Mouse (Mus musculus): ENCODE data around the gene Bicd2.

Gene Bicd2

GRCm38 (mm10) chr13:49326246-49327206 lies 14.9 kb upstream of the Bicd2 start:
- peak in 1 of 2 experiments; percentile 58 for DNase-seq (ENCODE audit: low spot score in 2 of 2)

GRCm38 (mm10) chr13:49328101-49328500 lies 13.3 kb upstream of the Bicd2 start:
- DNase-seq (ENCODE audit: low spot score in 2 of 2): no peak

GRCm38 (mm10) chr13:49333250-49333649 lies 8.1 kb upstream of the Bicd2 start:
- no peak for DNase-seq (ENCODE audit: low spot score in 2 of 2)

- no peak for DNase-seq (ENCODE audit: low spot score in 2 of 2)
These were observed 6.1 kb upstream of the Bicd2 start for GRCm38 (mm10) chr13:49335077-49335982.

GRCm38 (mm10) chr13:49338893-49339546 lies 2.4 kb upstream of the Bicd2 start:
- DNase-seq (ENCODE audit: low spot score in 2 of 2): no peak

- peak in 1 of 2 experiments; percentile 27 for DNase-seq (ENCODE audit: low spot score in 2 of 2)
These were observed 692 bp downstream of the Bicd2 start for GRCm38 (mm10) chr13:49341831-49342722.

- DNase-seq (ENCODE audit: low spot score in 2 of 2): no peak
These were observed 1.3 kb downstream of the Bicd2 start for GRCm38 (mm10) chr13:49342723-49343100.

GRCm38 (mm10) chr13:49344567-49344966 lies 3.2 kb downstream of the Bicd2 start:
- DNase-seq (ENCODE audit: low spot score in 2 of 2): no peak

- DNase-seq (ENCODE audit: low spot score in 2 of 2): no peak
These were observed 4.1 kb downstream of the Bicd2 start for GRCm38 (mm10) chr13:49345476-49345875.

- DNase-seq (ENCODE audit: low spot score in 2 of 2): no peak
These were observed 7.1 kb downstream of the Bicd2 start for GRCm38 (mm10) chr13:49348522-49348921.

- no peak for DNase-seq (ENCODE audit: low spot score in 2 of 2)
These were observed 8.0 kb downstream of the Bicd2 start for GRCm38 (mm10) chr13:49349335-49349734.

- no peak for DNase-seq (ENCODE audit: low spot score in 2 of 2)
These were observed 8.6 kb downstream of the Bicd2 start for GRCm38 (mm10) chr13:49349836-49350505.

- no peak for DNase-seq (ENCODE audit: low spot score in 2 of 2)
These were observed 11.3 kb downstream of the Bicd2 start for GRCm38 (mm10) chr13:49352581-49353159.

GRCm38 (mm10) chr13:49353422-49353821 lies 12.0 kb downstream of the Bicd2 start:
- no peak for DNase-seq (ENCODE audit: low spot score in 2 of 2)

GRCm38 (mm10) chr13:49353991-49354507 lies 12.7 kb downstream of the Bicd2 start:
- no peak for DNase-seq (ENCODE audit: low spot score in 2 of 2)

- DNase-seq (ENCODE audit: low spot score in 2 of 2): no peak
These were observed 14.2 kb downstream of the Bicd2 start for GRCm38 (mm10) chr13:49355461-49356061.

GRCm38 (mm10) chr13:49356090-49356489 lies 14.7 kb downstream of the Bicd2 start:
- DNase-seq (ENCODE audit: low spot score in 2 of 2): no peak

GRCm38 (mm10) chr13:49357367-49358026 lies 16.1 kb downstream of the Bicd2 start:
- no peak for DNase-seq (ENCODE audit: low spot score in 2 of 2)

- no peak for DNase-seq (ENCODE audit: low spot score in 2 of 2)
These were observed 16.8 kb downstream of the Bicd2 start for GRCm38 (mm10) chr13:49358184-49358583.

Measured in cerebellum, postnatal 4 days (tissue).